Mouse (Mus musculus) heart, postnatal 0 days (tissue): Measurements from ENCODE around the gene Ankrd36.

Experiments
- CTCF ChIP-seq: IDR thresholded peaks from 2 replicates; pipeline ENCODE4 v1.5.1; 2016; ENCODE audit warnings: antibody characterized with exemption, control low read depth, low read depth
- EP300 ChIP-seq: IDR thresholded peaks from 2 replicates; pipeline ENCODE4 v1.6.1; 2016; ENCODE audit warnings: antibody characterized with exemption, low read depth

- TF ChIP-seq EP300 (no peak), CTCF (no peak)
These were observed 146.8 kb downstream of the Ankrd36 start for GRCm38 (mm10) chr11:5716246-5716645.
